Mouse (Mus musculus) heart, postnatal 0 days (tissue): ENCODE measurements around the gene Olfr960. TPM values are rescaled to one million over a fixed set of nuclear protein-coding genes. Genes with fewer than 3 reads are reported as not detected.

Experiments used
- ATAC-seq: fragments of 200-750 bp; cut with Nextera tagmentation; 2 replicates; pipeline ENCODE4 v1.8.0; 2017; ENCODE audit warnings: low read depth, moderate number of reproducible peaks, moderate library complexity; ENCODE audit not compliant: insufficient read depth
- DNase-seq: peaks from one replicate; pipeline ENCODE4 v3.0.0-alpha.2; 2016; ENCODE audit warnings: low spot score
- H3K27ac ChIP-seq: fragments of 300-500 bp; sonication (generic); 2 replicates; pipeline ENCODE4 v1.5.1; 2014; ENCODE audit warnings: low read depth, mild to moderate bottlenecking
- H3K27me3 ChIP-seq: fragments of 300-500 bp; sonication (generic); 2 replicates; pipeline ENCODE4 v1.6.1; 2014; ENCODE audit warnings: low read length, mixed read lengths; ENCODE audit not compliant: control insufficient read depth, insufficient read depth
- H3K36me3 ChIP-seq: fragments of 300-500 bp; sonication (generic); replicated peaks from 2 replicates; pipeline ENCODE4 v1.6.1; 2014; ENCODE audit warnings: low read length, mixed read lengths; ENCODE audit not compliant: control insufficient read depth, insufficient read depth
- H3K4me1 ChIP-seq: fragments of 300-500 bp; sonication (generic); 2 replicates; pipeline ENCODE4 v1.6.1; 2014; ENCODE audit warnings: antibody characterized with exemption; ENCODE audit not compliant: control insufficient read depth, insufficient read depth
- H3K4me2 ChIP-seq: fragments of 300-500 bp; sonication (generic); 2 replicates; pipeline ENCODE4 v1.6.1; 2014; ENCODE audit warnings: low read depth, mild to moderate bottlenecking, low read length, moderate library complexity
- H3K4me3 ChIP-seq: fragments of 300-500 bp; sonication (generic); 2 replicates; pipeline ENCODE4 v1.5.1; 2014; ENCODE audit warnings: low read depth, low read length
- H3K9ac ChIP-seq: fragments of 300-500 bp; sonication (generic); replicated peaks from 2 replicates; pipeline ENCODE4 v1.6.1; 2014; ENCODE audit warnings: low read depth, low read length, mixed read lengths
- H3K9me3 ChIP-seq: fragments of 300-500 bp; sonication (generic); replicated peaks from 2 replicates; pipeline ENCODE4 v1.6.1; 2016; ENCODE audit warnings: low read length; ENCODE audit not compliant: control insufficient read depth
- CTCF ChIP-seq: IDR thresholded peaks from 2 replicates; pipeline ENCODE4 v1.5.1; 2016; ENCODE audit warnings: antibody characterized with exemption, control low read depth, low read depth
- EP300 ChIP-seq: IDR thresholded peaks from 2 replicates; pipeline ENCODE4 v1.6.1; 2016; ENCODE audit warnings: antibody characterized with exemption, low read depth
- WGBS: fragments of 180-500 bp; shearing (Covaris S2); extraction: QIAGEN DNeasy Blood & Tissue Kit; methylation state at CpG from one replicate; pipeline ENCODE4 v1.1.7; 2014; 5-methylcytosine and 5-hydroxymethylcytosine counted together
- polyA plus RNA-seq: library from polyadenylated mRNA; unstranded; fragments of >200 nt; fragmentation: Nextera tagmentation; extraction: Ambion mirVana; gene quantifications from 2 replicates; pipeline ENCODE4 v1.2.1, GENCODE M21; 2015
- total RNA-seq: library from RNA; depleted of rRNA; stranded (reverse); fragments of >200 nt; gene quantifications from 2 replicates; pipeline ENCODE4 v1.2.3, GENCODE M21; 2014; ENCODE audit warnings: low replicate concordance

Olfr960 gene
- total and polyA plus RNA-seq, 2 experiments from 2014 or later: not detected

- Histone ChIP-seq H3K9me3 (no peaks in the 10 kb centered on the region), H3K27ac (no peak overlapping the region), H3K4me1 (no peaks in the 10 kb centered on the region), H3K4me2 (no peak overlapping the region), H3K27me3 (no peaks in the 10 kb centered on the region), H3K9ac (no peak overlapping the region), H3K36me3 (no peaks in the 10 kb centered on the region), H3K4me3 (no peak overlapping the region)
- WGBS: 82% methylated on average over 2 of the region's 2 CpGs
- DNase-seq (no peak), ATAC-seq (no peak)
- TF ChIP-seq EP300 (no peak), CTCF (no peak)
Observed at GRCm38 (mm10) chr9:39629069-39629468, 7.9 kb downstream of the Olfr960 start.

DNA sequence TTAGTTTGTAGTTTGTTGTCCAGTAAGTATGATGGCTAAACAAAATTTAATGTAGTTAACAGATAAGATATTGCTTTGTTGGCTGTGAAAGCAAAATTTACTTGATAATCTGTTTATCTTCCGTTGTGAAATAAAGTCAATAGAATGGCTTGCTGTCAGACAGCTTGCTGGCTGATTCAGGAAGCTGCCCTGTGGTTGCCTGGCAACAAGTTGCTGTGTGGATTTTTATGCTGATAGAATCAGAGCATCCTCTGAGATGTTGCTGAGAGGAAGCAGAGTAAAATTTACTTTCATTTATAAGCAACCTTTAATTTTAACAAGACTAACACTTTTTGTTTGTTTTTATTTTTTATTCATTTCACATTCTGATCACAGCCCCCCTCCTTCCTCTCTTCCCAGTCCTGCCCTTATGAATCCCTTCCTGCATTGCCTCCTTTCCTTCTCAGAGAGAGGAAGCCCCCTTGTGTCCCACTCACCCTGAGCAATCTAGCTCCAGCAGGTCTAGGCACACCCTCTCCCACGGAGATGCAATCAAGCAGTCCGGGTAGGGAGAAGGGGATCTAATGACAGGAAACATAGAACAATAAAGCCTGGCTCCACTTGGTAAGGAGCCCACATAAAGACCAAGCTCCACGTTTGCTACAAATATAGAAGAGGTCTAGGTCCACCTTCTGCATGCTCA lies 12.9 kb downstream of the Olfr960 start:
- Histone ChIP-seq H3K4me1 (no peaks in the 10 kb centered on the region), H3K36me3 (no peaks in the 10 kb centered on the region), H3K4me2 (no peak overlapping the region), H3K4me3 (no peak overlapping the region), H3K27me3 (no peaks in the 10 kb centered on the region), H3K27ac (no peak overlapping the region), H3K9me3 (no peaks in the 10 kb centered on the region), H3K9ac (no peak overlapping the region)
- ATAC-seq (no peak), DNase-seq (no peak)
- WGBS: 33% methylated on average over 4 of the region's 4 CpGs
- TF ChIP-seq CTCF (no peak), EP300 (no peak)

- Histone ChIP-seq H3K4me2 (no peak within 1 kb of the TSS), H3K4me3 (no peak within 1 kb of the TSS), H3K27me3 (no peaks in the 10 kb centered on the region), H3K27ac (no peak within 1 kb of the TSS), H3K9me3 (no peaks in the 10 kb centered on the region), H3K4me1 (no peaks in the 10 kb centered on the region), H3K9ac (no peak within 1 kb of the TSS), H3K36me3 (no peaks in the 10 kb centered on the region)
- ATAC-seq: no peak
- TF ChIP-seq CTCF (no peak), EP300 (no peak)
- DNase-seq: no peak
Observed at GRCm38 (mm10) chr9:39644785-39645184, 23.6 kb downstream of the Olfr960 start, which contains the start of gene Olfr961. TSS of gene Olfr961 (plus strand) at chr9:39645085.

DNA sequence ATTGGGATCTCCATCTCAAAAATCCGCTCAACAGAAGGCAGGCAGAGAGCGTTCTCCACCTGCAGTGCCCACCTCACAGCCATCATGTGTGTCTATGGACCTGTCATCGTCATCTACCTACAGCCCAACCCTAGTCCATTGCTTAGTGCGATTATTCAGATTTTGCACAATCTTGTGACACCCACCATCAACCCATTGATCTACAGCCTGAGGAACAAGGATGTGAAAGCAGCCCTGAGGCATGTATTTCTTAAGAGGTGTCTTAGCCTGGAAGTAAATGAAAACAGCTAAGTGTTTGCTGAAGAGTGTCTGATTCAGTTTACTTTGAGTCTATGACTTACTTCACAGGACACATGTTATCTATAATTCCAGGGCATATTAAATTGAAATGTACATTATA lies 26.2 kb downstream of the Olfr960 start:
- H3K9ac ChIP-seq: no peak overlapping the region
- DNase-seq (no peak), ATAC-seq (no peak)
- no peaks in the 10 kb centered on the region for H3K27me3 ChIP-seq
- H3K36me3 ChIP-seq: no peaks in the 10 kb centered on the region
- 71% methylated on average over 4 of the region's 4 CpGs for WGBS
- H3K9me3 ChIP-seq: no peaks in the 10 kb centered on the region
- H3K27ac ChIP-seq: no peak overlapping the region
- no peak overlapping the region for H3K4me3 ChIP-seq
- TF ChIP-seq EP300 (no peak), CTCF (no peak)
- H3K4me2 ChIP-seq: no peak overlapping the region
- H3K4me1 ChIP-seq: no peaks in the 10 kb centered on the region

DNA sequence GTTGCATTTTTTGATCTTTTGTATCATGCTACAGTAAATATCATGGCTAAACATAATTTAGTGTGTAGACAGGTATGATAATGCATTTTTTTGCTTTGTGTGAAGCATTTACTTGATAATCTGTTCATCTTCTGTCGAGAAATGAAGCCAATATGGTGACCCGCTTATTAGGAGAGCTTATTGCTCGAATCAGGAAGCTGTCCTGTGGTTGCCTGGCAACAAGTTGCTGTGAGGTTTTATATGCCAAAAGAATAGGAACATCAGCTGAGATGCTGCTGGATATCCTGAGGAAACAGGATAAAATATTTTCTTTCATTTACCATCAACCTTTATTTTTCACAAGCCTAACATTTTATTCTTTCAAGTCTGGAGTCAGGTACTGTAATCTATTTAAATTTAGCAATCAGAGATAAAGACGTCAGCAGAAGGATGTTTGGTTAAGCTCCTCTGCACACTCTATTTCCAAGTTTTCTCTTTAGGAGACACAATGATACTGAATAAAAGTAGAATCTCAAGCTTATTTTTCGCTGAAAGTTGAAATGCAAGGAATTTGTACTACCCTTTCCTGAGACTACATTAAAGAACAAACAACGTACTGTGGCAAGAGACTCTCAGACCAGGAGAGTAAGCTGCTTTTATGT lies 33.7 kb downstream of the Olfr960 start:
- Histone ChIP-seq H3K27me3 (no peaks in the 10 kb centered on the region), H3K9me3 (no peaks in the 10 kb centered on the region), H3K27ac (no peak overlapping the region), H3K36me3 (no peaks in the 10 kb centered on the region), H3K4me1 (no peaks in the 10 kb centered on the region), H3K4me2 (no peak overlapping the region), H3K9ac (no peak overlapping the region), H3K4me3 (no peak overlapping the region)
- ATAC-seq (no peak), DNase-seq (no peak)
- 52% methylated on average over 6 of the region's 6 CpGs for WGBS
- TF ChIP-seq CTCF: no peak
- no peak for TF ChIP-seq EP300
